Mouse (Mus musculus): ENCODE results near the gene Zfhx2.

DNA sequence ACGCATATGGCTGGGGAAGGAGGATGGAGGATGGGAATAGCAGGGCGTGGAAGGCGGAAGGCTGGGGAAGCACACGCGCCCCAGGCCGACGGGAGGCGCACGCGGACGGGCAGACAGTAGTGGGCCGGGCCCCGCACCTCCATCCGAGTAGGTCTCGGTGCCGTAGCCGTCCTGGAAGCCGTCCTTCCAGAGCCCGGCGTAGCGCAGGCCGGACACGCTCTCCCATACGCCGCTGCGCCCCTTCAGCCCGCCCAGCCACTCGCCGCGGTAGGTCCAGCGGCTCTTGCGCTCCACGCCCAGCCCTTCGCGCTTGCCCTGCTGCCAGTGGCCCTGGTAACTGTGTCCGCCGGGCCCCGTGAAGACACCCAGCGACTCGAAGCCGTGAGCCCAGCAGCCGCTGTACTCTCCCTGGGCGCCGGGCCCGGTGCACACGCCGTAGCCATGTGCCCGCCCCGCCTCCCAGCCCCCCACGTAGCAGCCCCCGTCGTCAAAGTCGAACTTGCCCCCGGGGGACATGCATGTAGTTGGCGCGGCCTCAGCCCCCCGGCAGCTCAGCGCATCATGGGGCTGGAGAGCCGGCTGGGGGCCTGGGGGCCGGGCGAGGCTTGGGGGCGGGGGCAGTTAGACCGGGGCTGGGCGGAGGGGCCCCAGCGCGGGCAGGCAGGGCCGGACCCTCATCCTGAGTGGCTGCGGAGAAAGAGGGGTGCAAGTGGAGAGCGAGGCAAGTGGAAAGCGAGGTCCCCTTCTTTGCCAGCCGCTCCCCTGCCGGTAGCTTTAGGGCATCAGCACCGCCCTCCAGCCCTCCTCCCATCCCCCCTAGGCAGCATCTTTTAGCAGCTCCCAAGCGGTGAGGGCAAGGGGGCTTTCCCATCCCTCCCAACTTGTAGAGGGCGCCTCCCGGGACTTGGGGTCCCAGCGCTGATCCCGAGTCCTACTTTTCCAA lies 22.9 kb upstream of the Zfhx2 start:
- TF ChIP-seq CTCF (IDR thresholded peaks at IDR 0.05; ENCODE audit: low read depth) (no peak), EP300 (IDR thresholded peaks at IDR 0.05; ENCODE audit: low read depth) (no peak)

All from heart, postnatal 0 days (tissue).